Mouse (Mus musculus): ENCODE results near the gene Pygb. TPM values are rescaled to one million over a fixed set of nuclear protein-coding genes. Genes with fewer than 3 reads are reported as not detected.

Pygb gene
- polyA plus RNA-seq, 1 experiment = 39.0 TPM

- H3K79me2 ChIP-seq (ENCODE audit: control insufficient read depth, insufficient read depth) = no peaks in the 10 kb centered on the region
- no peak for TF ChIP-seq USF1 (IDR thresholded peaks at IDR 0.05; ENCODE audit: low read depth)
- TF ChIP-seq CTCF (IDR thresholded peaks at IDR 0.05; ENCODE audit: control insufficient read depth, insufficient read depth, insufficient read length) = no peak
- no peak for TF ChIP-seq MYOG (IDR thresholded peaks at IDR 0.05; ENCODE audit: control insufficient read depth, extremely low read depth, insufficient read length)
- TF ChIP-seq CEBPB (IDR thresholded peaks at IDR 0.05; ENCODE audit: low read depth) = no peak
- TF ChIP-seq FOSL1 (IDR thresholded peaks at IDR 0.05; ENCODE audit: insufficient read depth, low read length, poor library complexity, severe bottlenecking) = no peak
- no peak for TF ChIP-seq MAX (IDR thresholded peaks at IDR 0.05)
- TF ChIP-seq MYOD1 (IDR thresholded peaks at IDR 0.05; ENCODE audit: control insufficient read depth, insufficient read length, low read depth) = no peak
- H3K36me3 ChIP-seq (ENCODE audit: control insufficient read depth, insufficient read depth) = peaks cover 45% of the 10 kb centered on the region
- H3K4me3 ChIP-seq (ENCODE audit: insufficient read depth, poor library complexity, severe bottlenecking) = no peak overlapping the region
- H3ac ChIP-seq (ENCODE audit: control insufficient read depth, insufficient read length, low read depth) = no peak overlapping the region
- no peaks in the 10 kb centered on the region for H3K79me3 ChIP-seq (ENCODE audit: low read depth)
- H3K27me3 ChIP-seq (ENCODE audit: control insufficient read depth, insufficient read depth, insufficient read length) = no peaks in the 10 kb centered on the region
These were observed 26.3 kb downstream of the Pygb start for GRCm38 (mm10) chr2:150812816-150813215.

- Histone ChIP-seq H3K27me3 (ENCODE audit: control insufficient read depth, insufficient read depth, insufficient read length) (no peaks in the 10 kb centered on the region), H3ac (ENCODE audit: control insufficient read depth, insufficient read length, low read depth) (no peak overlapping the region), H3K4me3 (ENCODE audit: insufficient read depth, poor library complexity, severe bottlenecking) (no peak overlapping the region), H3K36me3 (ENCODE audit: control insufficient read depth, insufficient read depth) (peaks cover 54% of the 10 kb centered on the region), H3K79me3 (ENCODE audit: low read depth) (no peaks in the 10 kb centered on the region), H3K79me2 (ENCODE audit: control insufficient read depth, insufficient read depth) (no peaks in the 10 kb centered on the region)
- TF ChIP-seq MYOG (IDR thresholded peaks at IDR 0.05; ENCODE audit: control insufficient read depth, extremely low read depth, insufficient read length) (no peak), FOSL1 (IDR thresholded peaks at IDR 0.05; ENCODE audit: insufficient read depth, low read length, poor library complexity, severe bottlenecking) (no peak), MYOD1 (IDR thresholded peaks at IDR 0.05; ENCODE audit: control insufficient read depth, insufficient read length, low read depth) (no peak), CTCF (IDR thresholded peaks at IDR 0.05; ENCODE audit: control insufficient read depth, insufficient read depth, insufficient read length) (no peak)
These were observed 30.3 kb downstream of the Pygb start for GRCm38 (mm10) chr2:150816676-150817402.

- Histone ChIP-seq H3ac (ENCODE audit: control insufficient read depth, insufficient read length, low read depth) (no peak overlapping the region), H3K36me3 (ENCODE audit: control insufficient read depth, insufficient read depth) (peaks cover 55% of the 10 kb centered on the region), H3K79me2 (ENCODE audit: control insufficient read depth, insufficient read depth) (no peaks in the 10 kb centered on the region), H3K4me3 (ENCODE audit: insufficient read depth, poor library complexity, severe bottlenecking) (no peak overlapping the region), H3K79me3 (ENCODE audit: low read depth) (no peaks in the 10 kb centered on the region), H3K27me3 (ENCODE audit: control insufficient read depth, insufficient read depth, insufficient read length) (no peaks in the 10 kb centered on the region)
- TF ChIP-seq MYOG (IDR thresholded peaks at IDR 0.05; ENCODE audit: control insufficient read depth, extremely low read depth, insufficient read length) = no peak
- TF ChIP-seq MYOD1 (IDR thresholded peaks at IDR 0.05; ENCODE audit: control insufficient read depth, insufficient read length, low read depth) = no peak
- no peak for TF ChIP-seq MAX (IDR thresholded peaks at IDR 0.05)
- no peak for TF ChIP-seq CEBPB (IDR thresholded peaks at IDR 0.05; ENCODE audit: low read depth)
These were observed 32.2 kb downstream of the Pygb start for GRCm38 (mm10) chr2:150818742-150819141.

- H3K79me2 ChIP-seq (ENCODE audit: control insufficient read depth, insufficient read depth) = no peaks in the 10 kb centered on the region
These were observed 34.2 kb downstream of the Pygb start for GRCm38 (mm10) chr2:150820720-150821119.

GRCm38 (mm10) chr2:150822987-150823386 lies 36.5 kb downstream of the Pygb start:
- Histone ChIP-seq H3K79me3 (ENCODE audit: low read depth) (no peaks in the 10 kb centered on the region), H3K4me3 (ENCODE audit: insufficient read depth, poor library complexity, severe bottlenecking) (no peak overlapping the region), H3K27me3 (ENCODE audit: control insufficient read depth, insufficient read depth, insufficient read length) (no peaks in the 10 kb centered on the region), H3ac (ENCODE audit: control insufficient read depth, insufficient read length, low read depth) (no peak overlapping the region), H3K79me2 (ENCODE audit: control insufficient read depth, insufficient read depth) (no peaks in the 10 kb centered on the region), H3K36me3 (ENCODE audit: control insufficient read depth, insufficient read depth) (peaks cover 70% of the 10 kb centered on the region)
- TF ChIP-seq MYOG (IDR thresholded peaks at IDR 0.05; ENCODE audit: control insufficient read depth, extremely low read depth, insufficient read length) (no peak), MYOD1 (IDR thresholded peaks at IDR 0.05; ENCODE audit: control insufficient read depth, insufficient read length, low read depth) (no peak), CEBPB (IDR thresholded peaks at IDR 0.05; ENCODE audit: low read depth) (no peak), MAX (IDR thresholded peaks at IDR 0.05) (no peak), FOSL1 (IDR thresholded peaks at IDR 0.05; ENCODE audit: insufficient read depth, low read length, poor library complexity, severe bottlenecking) (no peak), USF1 (IDR thresholded peaks at IDR 0.05; ENCODE audit: low read depth) (no peak), CTCF (IDR thresholded peaks at IDR 0.05; ENCODE audit: control insufficient read depth, insufficient read depth, insufficient read length) (no peak)

More at GRCm38 (mm10) chr2:150820720-150821119, 34.2 kb downstream of the Pygb start:
- Histone ChIP-seq H3K4me3 (ENCODE audit: insufficient read depth, poor library complexity, severe bottlenecking) (no peak overlapping the region), H3K27me3 (ENCODE audit: control insufficient read depth, insufficient read depth, insufficient read length) (no peaks in the 10 kb centered on the region), H3ac (ENCODE audit: control insufficient read depth, insufficient read length, low read depth) (no peak overlapping the region), H3K79me3 (ENCODE audit: low read depth) (no peaks in the 10 kb centered on the region), H3K36me3 (ENCODE audit: control insufficient read depth, insufficient read depth) (peaks cover 59% of the 10 kb centered on the region)
- no peak for TF ChIP-seq USF1 (IDR thresholded peaks at IDR 0.05; ENCODE audit: low read depth)
- no peak for TF ChIP-seq FOSL1 (IDR thresholded peaks at IDR 0.05; ENCODE audit: insufficient read depth, low read length, poor library complexity, severe bottlenecking)
- no peak for TF ChIP-seq CEBPB (IDR thresholded peaks at IDR 0.05; ENCODE audit: low read depth)
- TF ChIP-seq MAX (IDR thresholded peaks at IDR 0.05) = no peak
- no peak for TF ChIP-seq MYOD1 (IDR thresholded peaks at IDR 0.05; ENCODE audit: control insufficient read depth, insufficient read length, low read depth)
- TF ChIP-seq MYOG (IDR thresholded peaks at IDR 0.05; ENCODE audit: control insufficient read depth, extremely low read depth, insufficient read length) = no peak
- TF ChIP-seq CTCF (IDR thresholded peaks at IDR 0.05; ENCODE audit: control insufficient read depth, insufficient read depth, insufficient read length) = no peak

- TF ChIP-seq MYOD1 (IDR thresholded peaks at IDR 0.05; ENCODE audit: control insufficient read depth, insufficient read length, low read depth) (no peak), CEBPB (IDR thresholded peaks at IDR 0.05; ENCODE audit: low read depth) (no peak), FOSL1 (IDR thresholded peaks at IDR 0.05; ENCODE audit: insufficient read depth, low read length, poor library complexity, severe bottlenecking) (no peak), CTCF (IDR thresholded peaks at IDR 0.05; ENCODE audit: control insufficient read depth, insufficient read depth, insufficient read length) (no peak), MYOG (IDR thresholded peaks at IDR 0.05; ENCODE audit: control insufficient read depth, extremely low read depth, insufficient read length) (no peak), USF1 (IDR thresholded peaks at IDR 0.05; ENCODE audit: low read depth) (no peak), MAX (IDR thresholded peaks at IDR 0.05) (no peak)
- H3K36me3 ChIP-seq (ENCODE audit: control insufficient read depth, insufficient read depth) = peaks cover 79% of the 10 kb centered on the region
- no peaks in the 10 kb centered on the region for H3K79me3 ChIP-seq (ENCODE audit: low read depth)
- H3ac ChIP-seq (ENCODE audit: control insufficient read depth, insufficient read length, low read depth) = no peak overlapping the region
- H3K79me2 ChIP-seq (ENCODE audit: control insufficient read depth, insufficient read depth) = no peaks in the 10 kb centered on the region
- no peaks in the 10 kb centered on the region for H3K27me3 ChIP-seq (ENCODE audit: control insufficient read depth, insufficient read depth, insufficient read length)
- no peak overlapping the region for H3K4me3 ChIP-seq (ENCODE audit: insufficient read depth, poor library complexity, severe bottlenecking)
These were observed 39.9 kb downstream of the Pygb start for GRCm38 (mm10) chr2:150826426-150826825.
